Mouse (Mus musculus): ENCODE measurements around the gene Clgn. TPM values are rescaled to one million over a fixed set of nuclear protein-coding genes. Genes with fewer than 3 reads are reported as not detected.

Gene Clgn
- not detected in 2 replicates for total RNA-seq (2014; rRNA removed; ENCODE audit: low replicate concordance)
- polyA plus RNA-seq (2015; fragmentation: Nextera tagmentation; extraction: Ambion mirVana), result not detected in 2 replicates

DNA sequence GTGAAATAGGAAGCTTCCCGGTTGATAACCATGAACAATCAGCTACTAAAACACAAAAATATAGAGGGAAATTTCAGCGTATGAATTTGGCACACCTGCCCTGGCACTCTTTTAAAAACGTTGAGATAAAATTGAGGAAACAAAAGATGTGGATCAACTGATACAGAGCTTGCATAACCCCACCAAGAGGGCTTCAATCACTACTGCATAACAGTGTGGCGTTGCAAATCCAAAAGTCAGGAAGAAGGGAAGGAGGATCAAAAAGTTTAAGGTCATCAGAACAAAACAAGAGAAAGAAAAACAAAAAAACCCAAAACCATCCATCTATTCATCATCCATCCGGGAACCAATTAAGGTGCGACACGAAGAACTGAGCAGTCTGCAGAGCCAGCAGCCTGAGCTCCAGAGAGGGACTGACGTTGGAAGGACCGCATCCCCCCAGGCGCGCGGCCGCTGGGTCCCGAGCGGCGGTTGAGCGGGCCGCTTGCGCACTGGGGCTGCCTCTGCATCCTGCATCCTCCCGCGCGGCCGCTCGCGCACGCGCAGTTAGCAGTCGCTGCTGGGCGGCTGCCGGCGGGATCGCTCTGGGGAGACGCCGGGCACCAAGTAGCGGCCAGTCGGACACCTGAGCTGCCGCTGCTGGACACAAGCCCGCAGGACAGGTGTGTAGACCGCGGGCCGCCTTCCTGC is at the start of gene Clgn:
Clgn (plus strand) TSS at position 552 of the 690 bp plus-strand sequence.
- 4% methylated on average over 41 of the region's 41 CpGs for WGBS
- peak within 1 kb of the TSS; percentile 52 for H3K4me2 ChIP-seq (ENCODE audit: low read depth, low read length)
- H3K27me3 ChIP-seq (ENCODE audit: control insufficient read depth, insufficient read depth, low read length), result peaks cover 34% of the 10 kb centered on the region
- H3K4me3 ChIP-seq (ENCODE audit: low read depth, low read length), result peak within 1 kb of the TSS; percentile 36
- no peaks in the 10 kb centered on the region; the same call in 1 of the 2 replicates for H3K4me1 ChIP-seq (ENCODE audit: control insufficient read depth, insufficient read depth)
- H3K27ac ChIP-seq (ENCODE audit: low read depth), result no peak within 1 kb of the TSS
- no peaks in the 10 kb centered on the region for H3K9me3 ChIP-seq (replicated peaks; ENCODE audit: control insufficient read depth, low read length)
- DNase-seq (ENCODE audit: low spot score) (no peak), ATAC-seq (ENCODE audit: insufficient read depth, low read depth) (no peak)
- H3K9ac ChIP-seq (replicated peaks; ENCODE audit: low read depth, low read length), result no peak within 1 kb of the TSS
- TF ChIP-seq EP300 (IDR thresholded peaks at IDR 0.05; ENCODE audit: low read depth), result no peak
- no peak for TF ChIP-seq CTCF (IDR thresholded peaks at IDR 0.05; ENCODE audit: low read depth)
- no peaks in the 10 kb centered on the region for H3K36me3 ChIP-seq (replicated peaks; ENCODE audit: control insufficient read depth, insufficient read depth, low read length)

DNA sequence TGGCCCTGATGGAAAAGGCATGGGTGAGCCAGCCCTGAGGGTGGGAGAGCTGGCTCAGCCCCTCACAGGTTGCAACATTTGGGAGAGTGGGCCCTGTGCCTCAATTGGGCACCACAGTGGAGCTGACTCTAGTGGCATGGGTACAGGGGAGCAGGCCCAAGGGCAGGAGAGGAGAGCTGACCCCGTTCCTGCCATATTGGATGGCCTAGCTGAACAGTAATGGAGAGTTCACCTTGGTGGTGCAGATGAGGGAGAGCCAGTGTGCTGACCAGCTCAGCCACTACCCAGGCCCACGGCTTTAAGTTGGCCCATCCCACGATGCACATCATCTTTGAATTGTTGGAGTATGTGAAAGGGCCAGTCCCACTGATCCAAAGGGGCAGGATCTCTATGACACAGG is 47.6 kb upstream of the Clgn start:
- Histone ChIP-seq H3K27me3 (ENCODE audit: control insufficient read depth, insufficient read depth, low read length) (no peaks in the 10 kb centered on the region), H3K4me2 (ENCODE audit: low read depth, low read length) (no peak overlapping the region), H3K27ac (ENCODE audit: low read depth) (no peak overlapping the region), H3K36me3 (replicated peaks; ENCODE audit: control insufficient read depth, insufficient read depth, low read length) (no peaks in the 10 kb centered on the region), H3K9ac (replicated peaks; ENCODE audit: low read depth, low read length) (no peak overlapping the region), H3K4me1 (ENCODE audit: control insufficient read depth, insufficient read depth) (no peaks in the 10 kb centered on the region), H3K4me3 (ENCODE audit: low read depth, low read length) (no peak overlapping the region), H3K9me3 (replicated peaks; ENCODE audit: control insufficient read depth, low read length) (no peaks in the 10 kb centered on the region)
- no peak for TF ChIP-seq CTCF (IDR thresholded peaks at IDR 0.05; ENCODE audit: low read depth)
- TF ChIP-seq EP300 (IDR thresholded peaks at IDR 0.05; ENCODE audit: low read depth), result no peak
- 76% methylated on average over 3 of the region's 3 CpGs for WGBS
- DNase-seq (ENCODE audit: low spot score) (no peak), ATAC-seq (ENCODE audit: insufficient read depth, low read depth) (no peak)

DNA sequence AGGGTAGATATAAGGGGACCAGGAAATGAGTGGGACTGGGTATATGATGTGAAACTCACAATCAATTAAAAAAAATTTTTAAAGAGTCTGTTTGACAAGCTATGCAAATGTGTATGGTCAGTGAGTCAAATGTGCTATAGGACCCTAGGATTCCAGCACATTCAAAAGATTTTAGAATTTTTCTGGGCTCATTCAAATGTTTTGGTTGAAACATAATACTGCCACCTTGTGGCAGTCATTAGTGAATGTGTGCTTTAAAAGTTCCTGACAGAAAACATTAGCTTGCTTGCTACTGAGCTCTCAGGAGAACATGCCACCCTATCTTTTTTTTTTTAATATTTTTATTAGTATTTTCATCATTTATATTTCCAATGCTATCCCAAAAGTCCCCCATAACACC is 47.0 kb upstream of the Clgn start:
- peak; percentile 46 for TF ChIP-seq CTCF (IDR thresholded peaks at IDR 0.05; ENCODE audit: low read depth)
- no peak for TF ChIP-seq EP300 (IDR thresholded peaks at IDR 0.05; ENCODE audit: low read depth)
- no peaks in the 10 kb centered on the region for H3K36me3 ChIP-seq (replicated peaks; ENCODE audit: control insufficient read depth, insufficient read depth, low read length)
- no peak overlapping the region for H3K4me2 ChIP-seq (ENCODE audit: low read depth, low read length)
- no peaks in the 10 kb centered on the region for H3K9me3 ChIP-seq (replicated peaks; ENCODE audit: control insufficient read depth, low read length)
- H3K9ac ChIP-seq (replicated peaks; ENCODE audit: low read depth, low read length), result no peak overlapping the region
- H3K4me3 ChIP-seq (ENCODE audit: low read depth, low read length), result no peak overlapping the region
- H3K27me3 ChIP-seq (ENCODE audit: control insufficient read depth, insufficient read depth, low read length), result no peaks in the 10 kb centered on the region
- DNase-seq (ENCODE audit: low spot score) (peak; percentile 38), ATAC-seq (ENCODE audit: insufficient read depth, low read depth) (no peak)
- no peak overlapping the region for H3K27ac ChIP-seq (ENCODE audit: low read depth)
- H3K4me1 ChIP-seq (ENCODE audit: control insufficient read depth, insufficient read depth), result no peaks in the 10 kb centered on the region

DNA sequence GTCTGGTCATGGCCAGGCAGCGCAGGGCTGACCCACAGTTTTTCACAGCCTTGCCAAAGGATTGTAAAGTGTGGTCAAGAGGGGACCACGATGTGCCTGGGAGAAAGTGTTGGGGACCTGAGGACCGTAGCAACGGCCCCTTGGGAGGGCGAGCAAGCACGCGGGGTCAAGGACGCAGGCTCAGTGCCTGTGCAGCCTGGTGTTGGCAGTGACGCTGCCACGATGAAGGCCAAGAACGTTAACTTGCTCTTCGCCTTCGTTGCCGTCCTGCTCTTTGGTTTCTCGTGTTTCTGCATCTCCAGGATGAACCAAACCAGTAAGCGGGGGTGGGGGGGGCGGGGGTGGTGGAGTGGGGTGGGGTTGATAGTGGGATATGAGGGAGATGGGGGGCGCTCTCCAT is 41.4 kb upstream of the Clgn start, which contains the start of gene Mgat4d:
Mgat4d (plus strand) TSS at position 209 of the 400 bp plus-strand sequence.
- no peak for TF ChIP-seq EP300 (IDR thresholded peaks at IDR 0.05; ENCODE audit: low read depth)
- no peak for TF ChIP-seq CTCF (IDR thresholded peaks at IDR 0.05; ENCODE audit: low read depth)
- Histone ChIP-seq H3K27me3 (ENCODE audit: control insufficient read depth, insufficient read depth, low read length) (no peaks in the 10 kb centered on the region), H3K9me3 (replicated peaks; ENCODE audit: control insufficient read depth, low read length) (no peaks in the 10 kb centered on the region), H3K4me2 (ENCODE audit: low read depth, low read length) (no peak within 1 kb of the TSS), H3K9ac (replicated peaks; ENCODE audit: low read depth, low read length) (no peak within 1 kb of the TSS), H3K4me1 (ENCODE audit: control insufficient read depth, insufficient read depth) (no peaks in the 10 kb centered on the region), H3K27ac (ENCODE audit: low read depth) (no peak within 1 kb of the TSS), H3K36me3 (replicated peaks; ENCODE audit: control insufficient read depth, insufficient read depth, low read length) (no peaks in the 10 kb centered on the region), H3K4me3 (ENCODE audit: low read depth, low read length) (no peak within 1 kb of the TSS)
- 58% methylated on average over 18 of the region's 18 CpGs for WGBS
- DNase-seq (ENCODE audit: low spot score) (no peak), ATAC-seq (ENCODE audit: insufficient read depth, low read depth) (no peak)

GRCm38 (mm10) chr8:83351315-83351714 is 38.4 kb upstream of the Clgn start:
- H3K27me3 ChIP-seq (ENCODE audit: control insufficient read depth, insufficient read depth, low read length), result no peaks in the 10 kb centered on the region
- WGBS, result 88% methylated on average over 2 of the region's 2 CpGs
- no peaks in the 10 kb centered on the region for H3K36me3 ChIP-seq (replicated peaks; ENCODE audit: control insufficient read depth, insufficient read depth, low read length)
- no peaks in the 10 kb centered on the region for H3K4me1 ChIP-seq (ENCODE audit: control insufficient read depth, insufficient read depth)
- H3K4me3 ChIP-seq (ENCODE audit: low read depth, low read length), result no peak overlapping the region
- no peak overlapping the region for H3K27ac ChIP-seq (ENCODE audit: low read depth)
- no peak for DNase-seq (ENCODE audit: low spot score)
- no peak for ATAC-seq (ENCODE audit: insufficient read depth, low read depth)
- no peak overlapping the region for H3K4me2 ChIP-seq (ENCODE audit: low read depth, low read length)
- TF ChIP-seq EP300 (IDR thresholded peaks at IDR 0.05; ENCODE audit: low read depth) (no peak), CTCF (IDR thresholded peaks at IDR 0.05; ENCODE audit: low read depth) (no peak)
- no peaks in the 10 kb centered on the region for H3K9me3 ChIP-seq (replicated peaks; ENCODE audit: control insufficient read depth, low read length)
- no peak overlapping the region for H3K9ac ChIP-seq (replicated peaks; ENCODE audit: low read depth, low read length)

Measured in heart, postnatal 0 days (tissue).